Mouse (Mus musculus) retina, postnatal 1 day (tissue): Measurements from ENCODE around the gene Arid2.
"Not testable (repeated sequence)": the region's sequence is repeated elsewhere in the genome, so short reads cannot be mapped to it uniquely, and the experiment has no call there.

Source experiments
- DNase-seq: peaks from one replicate; pipeline ENCODE4 v3.0.0-alpha.2; 2012

Gene Arid2

GRCm38 (mm10) chr15:96287369-96287975 is at the start of gene Arid2:
Arid2 (plus strand) TSS chr15:96287518.
- DNase-seq, result peak; percentile 79

DNA sequence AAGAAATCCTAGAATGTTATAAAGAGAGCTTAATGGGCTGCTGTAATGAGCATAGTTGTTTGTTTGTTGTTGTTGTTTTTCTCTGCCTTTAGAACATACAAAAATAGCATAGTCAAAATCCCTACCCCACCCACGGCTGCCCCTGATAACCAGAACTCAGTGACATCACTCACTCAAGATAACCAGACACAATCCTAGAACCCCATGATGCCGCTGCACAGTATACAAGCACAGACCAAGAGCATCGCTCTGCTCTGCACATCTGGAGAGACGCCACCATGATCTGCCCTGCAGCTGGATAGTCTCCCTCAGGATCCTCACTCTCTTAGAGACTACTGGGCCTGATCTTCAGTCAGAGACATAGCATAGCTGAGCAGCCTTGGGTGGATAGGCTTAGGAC is 49.2 kb upstream of the Arid2 start:
- DNase-seq, result no peak

GRCm38 (mm10) chr15:96244171-96244570 is 43.1 kb upstream of the Arid2 start:
- DNase-seq, result no peak

GRCm38 (mm10) chr15:96244715-96245114 is 42.6 kb upstream of the Arid2 start:
- DNase-seq, result not testable (repeated sequence)

- DNase-seq, result no peak
Observed at GRCm38 (mm10) chr15:96253827-96254226, 33.5 kb upstream of the Arid2 start.

- peak; percentile 24 for DNase-seq
Observed at GRCm38 (mm10) chr15:96254356-96254755, 33.0 kb upstream of the Arid2 start.

- no peak for DNase-seq
Observed at GRCm38 (mm10) chr15:96257781-96258180, 29.5 kb upstream of the Arid2 start.

DNA sequence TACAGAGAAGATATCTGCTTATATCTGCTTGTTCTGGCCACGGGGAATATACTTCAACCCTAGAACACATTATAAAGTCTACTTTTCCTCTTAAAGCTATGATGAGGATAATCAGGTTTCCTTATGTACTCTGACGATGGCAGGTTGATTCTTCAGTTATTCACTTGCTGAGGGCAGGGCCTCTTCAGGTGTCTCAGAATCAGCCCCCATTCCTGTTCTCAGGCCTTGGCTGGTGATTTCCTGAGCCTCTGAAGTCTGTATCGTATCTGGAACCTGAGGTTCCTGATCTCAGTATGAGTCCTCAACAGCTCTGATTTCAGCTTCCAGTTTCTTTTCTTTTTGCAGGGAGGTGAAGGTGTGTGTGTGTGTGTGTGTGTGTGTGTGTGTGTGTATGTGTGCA is 22.7 kb upstream of the Arid2 start:
- no peak for DNase-seq

DNA sequence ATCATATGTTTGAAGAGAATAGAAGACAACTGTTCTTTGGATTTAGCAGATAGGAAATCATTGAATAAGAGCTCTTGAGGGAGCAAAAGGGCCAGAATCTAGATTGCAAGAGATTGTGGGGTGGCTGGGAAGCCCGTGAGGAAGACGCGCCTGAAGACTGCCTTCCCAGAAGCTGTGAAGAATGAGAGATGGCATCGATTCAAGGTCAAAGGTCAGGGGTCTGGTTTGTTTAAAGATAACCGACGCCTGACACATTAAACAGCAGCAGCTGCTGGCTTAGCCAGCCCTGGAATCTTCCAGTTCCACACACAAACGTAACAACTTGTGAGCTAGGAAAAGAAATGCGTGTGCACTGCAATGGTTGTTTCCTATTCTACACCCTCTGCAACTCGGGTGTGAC is 19.4 kb upstream of the Arid2 start:
- DNase-seq, result no peak

- DNase-seq, result no peak
Observed at GRCm38 (mm10) chr15:96268610-96269009, 18.7 kb upstream of the Arid2 start.

- no peak for DNase-seq
Observed at GRCm38 (mm10) chr15:96269402-96269801, 17.9 kb upstream of the Arid2 start.

DNA sequence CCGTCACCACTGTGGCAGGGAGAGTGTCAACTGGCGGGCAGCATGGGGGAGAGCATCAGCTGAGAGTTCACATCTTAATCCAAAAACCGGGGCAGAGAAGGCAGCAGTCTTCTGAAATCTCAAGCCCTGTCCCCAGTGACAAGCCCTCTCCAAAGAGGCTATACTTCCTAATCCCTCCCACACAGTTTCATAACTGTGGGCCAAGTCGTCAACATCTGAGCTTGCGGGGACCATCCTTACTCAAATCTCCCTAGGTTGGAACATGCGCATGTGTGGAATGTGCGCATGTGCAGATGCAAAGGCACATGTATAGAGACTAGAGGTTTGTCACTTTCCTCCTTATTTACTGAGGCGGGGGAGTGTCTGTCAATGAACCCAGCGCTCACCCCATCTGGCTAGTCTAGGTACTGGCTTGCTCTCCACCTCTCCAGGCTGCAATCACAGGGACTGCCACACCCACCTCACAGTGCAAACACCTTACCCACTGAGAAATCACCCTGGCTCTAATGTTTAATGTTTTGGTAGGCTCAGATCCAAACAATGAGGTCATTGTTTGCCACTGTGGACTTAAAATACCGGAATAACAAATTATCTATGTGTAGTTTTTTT is 16.9 kb upstream of the Arid2 start:
- no peak for DNase-seq

DNA sequence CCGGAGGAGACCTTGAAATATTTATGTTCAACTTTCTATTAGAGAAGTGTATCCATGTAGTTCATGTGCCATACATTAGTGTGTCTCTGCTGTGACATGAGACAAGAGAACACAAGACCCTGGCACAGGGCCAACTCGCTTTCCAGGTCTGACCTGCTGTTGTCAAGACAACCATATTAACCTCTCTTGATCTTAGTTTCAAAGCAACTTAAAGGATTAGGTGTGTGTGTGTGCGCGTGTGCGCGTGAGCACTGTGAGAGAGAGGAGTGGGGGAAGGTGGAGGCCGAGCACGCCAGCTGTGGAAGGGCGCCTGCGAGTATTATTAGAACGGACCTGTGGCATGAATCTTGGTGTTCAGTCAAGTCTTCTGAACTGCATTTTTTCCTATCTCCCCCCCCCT is 15.0 kb upstream of the Arid2 start:
- DNase-seq, result peak; percentile 78

- no peak for DNase-seq
Observed at GRCm38 (mm10) chr15:96274341-96274740, 13.0 kb upstream of the Arid2 start.

- DNase-seq, result no peak
Observed at GRCm38 (mm10) chr15:96275198-96275597, 12.1 kb upstream of the Arid2 start.

DNA sequence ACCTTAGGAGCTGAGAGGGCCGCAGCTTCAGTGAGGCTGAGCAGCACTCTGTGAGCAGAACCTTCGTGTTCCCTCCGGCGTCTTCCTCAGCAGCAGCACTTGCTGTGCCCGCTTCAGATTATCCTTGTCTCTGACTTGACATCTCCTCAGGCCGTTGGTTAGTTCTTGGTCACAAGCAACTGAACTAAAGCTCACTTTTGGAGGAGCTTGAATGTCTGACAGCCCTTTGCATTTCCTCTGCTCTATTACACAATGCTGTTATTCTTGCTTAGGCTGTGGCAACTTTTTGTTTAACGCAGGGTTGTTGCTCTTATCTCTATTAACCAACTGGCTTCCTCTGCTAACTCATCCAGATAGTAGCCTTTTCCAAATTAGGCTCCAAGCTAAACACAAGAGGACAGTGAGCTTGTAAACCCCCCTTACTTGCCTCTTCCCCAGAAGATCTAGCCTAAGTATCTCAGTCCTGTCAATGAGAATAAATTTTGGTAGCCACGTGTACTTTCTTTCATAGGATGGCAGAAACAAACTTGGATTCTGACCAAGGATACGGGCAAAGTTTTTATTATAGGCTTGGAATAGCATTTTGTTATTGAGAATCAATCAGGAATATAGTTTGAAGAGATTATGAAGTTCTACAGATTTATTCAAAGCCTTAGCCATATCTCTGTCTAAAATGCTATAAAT is 11.4 kb upstream of the Arid2 start:
- DNase-seq, result peak; percentile 30

- DNase-seq, result no peak
Observed at GRCm38 (mm10) chr15:96277061-96277460, 10.3 kb upstream of the Arid2 start.

GRCm38 (mm10) chr15:96281236-96281635 is 6.1 kb upstream of the Arid2 start:
- DNase-seq, result no peak

GRCm38 (mm10) chr15:96283141-96283540 is 4.2 kb upstream of the Arid2 start:
- no peak for DNase-seq

DNA sequence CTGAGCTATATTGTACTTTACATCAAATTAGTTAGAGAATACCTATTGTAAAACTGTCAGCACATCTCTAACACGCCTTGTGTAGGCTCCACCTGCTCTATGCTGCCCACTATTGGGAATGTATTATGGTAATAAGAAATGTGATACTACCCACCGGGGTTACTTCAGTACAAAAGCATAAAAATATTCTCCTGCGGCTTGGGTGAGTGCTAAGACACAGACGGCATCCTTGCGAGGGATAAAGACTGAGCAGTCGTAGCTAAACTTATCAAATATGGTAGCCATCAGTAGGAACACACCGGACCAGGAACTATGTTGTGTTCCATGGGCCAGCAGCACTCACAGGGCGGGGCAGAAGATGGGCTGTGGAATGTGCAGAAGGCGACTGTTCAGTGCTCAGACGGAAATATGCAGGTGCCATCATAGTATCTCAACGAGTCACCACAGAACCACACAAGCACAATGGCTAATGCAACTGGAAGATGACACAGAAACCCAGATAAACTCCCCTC is 3.3 kb upstream of the Arid2 start:
- peak; percentile 64 for DNase-seq

DNA sequence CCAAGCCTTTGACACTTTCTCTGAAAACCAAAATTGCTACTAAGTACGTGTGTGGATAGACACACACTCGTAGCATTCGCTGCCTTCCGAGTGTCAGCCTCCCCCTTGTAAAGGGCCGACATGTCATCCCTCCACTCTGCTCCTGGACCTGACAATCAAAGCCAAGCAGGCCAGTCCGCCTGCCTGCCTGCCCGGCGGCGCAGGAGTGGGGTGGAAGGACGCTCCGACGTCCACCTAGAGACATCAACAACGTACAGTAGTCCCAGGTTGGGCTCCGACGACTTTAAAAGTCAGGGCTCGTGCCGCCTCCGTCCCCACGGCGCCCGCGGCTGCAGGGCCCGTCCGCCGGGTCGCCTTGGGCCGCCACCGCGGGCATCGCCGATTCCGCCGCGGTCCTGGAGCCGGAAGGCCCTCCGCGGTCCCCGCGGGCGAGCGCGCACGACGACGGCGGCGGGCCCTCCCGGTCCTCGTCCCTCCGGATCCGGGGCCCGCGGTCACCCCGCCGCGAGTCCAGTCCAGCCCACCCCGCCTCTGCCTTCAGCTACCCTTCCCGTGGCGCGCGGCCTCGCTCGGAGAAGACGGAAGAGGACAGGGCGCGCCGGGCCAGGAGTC is 2.5 kb upstream of the Arid2 start:
- DNase-seq, result peak; percentile 68

GRCm38 (mm10) chr15:96285323-96286014 is 1.8 kb upstream of the Arid2 start:
- DNase-seq, result peak; percentile 97
